Mouse (Mus musculus) neural tube, embryonic 14.5 days (tissue): Measurements from ENCODE around the gene Btd. TPM values are rescaled to one million over a fixed set of nuclear protein-coding genes. Genes with fewer than 3 reads are reported as not detected.

ENCODE experiments used
- ATAC-seq: fragments of 200-750 bp; cut with Nextera tagmentation; 2 replicates; pipeline ENCODE4 v1.8.0; 2017; ENCODE audit warnings: low read depth, mild to moderate bottlenecking, moderate TSS enrichment, moderate library complexity
- H3K27ac ChIP-seq: fragments of 300-500 bp; sonication (generic); 2 replicates; pipeline ENCODE4 v1.5.1; 2014; ENCODE audit warnings: low read depth, mild to moderate bottlenecking, control low read depth, low read length, moderate library complexity, mixed read lengths
- H3K27me3 ChIP-seq: fragments of 300-500 bp; sonication (generic); 2 replicates; pipeline ENCODE4 v1.6.1; 2014; ENCODE audit warnings: low read length; ENCODE audit not compliant: control insufficient read depth, insufficient read depth
- H3K36me3 ChIP-seq: fragments of 300-500 bp; sonication (generic); 2 replicates; pipeline ENCODE4 v1.6.1; 2014; ENCODE audit warnings: low read length, mixed read lengths; ENCODE audit not compliant: control insufficient read depth, insufficient read depth
- H3K4me1 ChIP-seq: fragments of 300-500 bp; sonication (generic); 2 replicates; pipeline ENCODE4 v1.6.1; 2014; ENCODE audit warnings: low read length; ENCODE audit not compliant: control insufficient read depth, insufficient read depth
- H3K4me2 ChIP-seq: fragments of 300-500 bp; sonication (generic); 2 replicates; pipeline ENCODE4 v1.6.1; 2014; ENCODE audit warnings: mild to moderate bottlenecking, low read depth, low read length, control low read depth
- H3K4me3 ChIP-seq: fragments of 300-500 bp; sonication (generic); 2 replicates; pipeline ENCODE4 v1.5.1; 2014; ENCODE audit warnings: low read depth, low read length, control low read depth, mixed read lengths
- H3K9ac ChIP-seq: fragments of 300-500 bp; sonication (generic); replicated peaks from 2 replicates; pipeline ENCODE4 v1.6.1; 2014; ENCODE audit warnings: low read depth, mild to moderate bottlenecking, control low read depth, low read length, mixed read lengths
- H3K9me3 ChIP-seq: fragments of 300-500 bp; sonication (generic); 2 replicates; pipeline ENCODE4 v1.6.1; 2016; ENCODE audit warnings: low read length; ENCODE audit not compliant: control insufficient read depth
- WGBS: fragments of 180-500 bp; shearing (Covaris S2); extraction: QIAGEN DNeasy Blood & Tissue Kit; methylation state at CpG from one replicate; pipeline ENCODE4 v1.1.7; 2014; 5-methylcytosine and 5-hydroxymethylcytosine counted together
- polyA plus RNA-seq: library from polyadenylated mRNA; unstranded; fragments of >200 nt; fragmentation: Nextera tagmentation; extraction: Ambion mirVana; gene quantifications from 2 replicates; pipeline ENCODE4 v1.2.1, GENCODE M21; 2014

Btd gene
- polyA plus RNA-seq, 1 experiment from 2014 or later, result 14.4 TPM

DNA sequence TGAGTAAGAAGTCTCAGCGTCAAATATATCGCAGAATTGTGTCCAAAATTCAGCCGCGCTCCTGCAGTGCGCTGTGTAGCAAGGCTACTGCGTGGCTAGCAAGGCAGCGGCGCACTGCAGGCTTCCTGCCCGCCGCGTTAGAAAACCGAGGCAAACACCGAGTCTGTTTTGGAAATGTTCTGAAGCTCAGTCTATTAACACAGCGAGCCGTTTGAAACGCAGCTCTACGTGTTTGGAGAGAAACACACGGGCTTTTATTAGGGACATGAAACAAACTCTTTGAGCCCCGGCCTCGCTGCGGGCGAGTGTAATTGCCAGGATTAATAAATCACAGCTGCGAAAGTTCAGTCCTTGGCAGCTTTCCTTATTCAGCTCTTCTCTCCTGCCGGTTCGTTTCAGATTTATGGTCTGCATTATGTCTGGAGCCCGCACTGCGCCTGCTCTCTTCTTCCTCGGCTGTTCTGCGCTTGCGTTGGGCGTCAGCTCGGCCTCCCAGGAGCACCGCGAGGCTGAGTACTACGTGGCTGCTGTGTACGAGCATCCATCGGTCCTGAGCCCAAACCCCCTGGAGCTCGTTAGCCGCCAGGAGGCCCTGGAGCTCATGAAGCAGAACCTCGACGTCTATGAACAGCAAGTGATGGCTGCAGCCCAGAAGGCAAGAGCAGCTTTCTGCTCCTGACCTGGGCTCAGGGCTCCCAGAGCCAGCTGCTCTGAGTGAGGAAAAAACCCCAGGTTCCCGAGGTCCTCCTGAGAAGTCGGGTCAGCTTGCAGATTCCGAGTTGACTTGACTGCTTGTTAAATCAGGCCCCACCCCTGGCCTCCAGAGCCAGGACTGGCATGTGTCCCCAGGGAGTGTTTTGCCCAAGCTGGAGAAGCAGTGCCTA lies 21.1 kb downstream of the Btd start:
- H3K4me3 ChIP-seq, result peak overlapping the region; percentile 15
- H3K36me3 ChIP-seq, result no peaks in the 10 kb centered on the region
- WGBS, result under 1% methylated on average over 44 of the region's 44 CpGs
- no peaks in the 10 kb centered on the region for H3K27me3 ChIP-seq
- H3K4me1 ChIP-seq, result peaks cover 37% of the 10 kb centered on the region
- H3K4me2 ChIP-seq, result peak overlapping the region; percentile 50
- H3K9me3 ChIP-seq, result no peaks in the 10 kb centered on the region
- H3K9ac ChIP-seq, result peak overlapping the region; percentile 52
- ATAC-seq, result peak; percentile 93
- peak overlapping the region; percentile 97 for H3K27ac ChIP-seq

GRCm38 (mm10) chr14:31662555-31663211 lies 21.9 kb downstream of the Btd start:
- 16% methylated on average over 9 of the region's 9 CpGs for WGBS
- ATAC-seq, result peak; percentile 66
- Histone ChIP-seq H3K4me1 (peaks cover 33% of the 10 kb centered on the region), H3K27ac (peak overlapping the region; percentile 97), H3K4me2 (peak overlapping the region; percentile 50), H3K4me3 (peak overlapping the region; percentile 15; the same call in 1 of the 2 replicates), H3K9ac (peak overlapping the region; percentile 52), H3K9me3 (no peaks in the 10 kb centered on the region), H3K27me3 (no peaks in the 10 kb centered on the region), H3K36me3 (no peaks in the 10 kb centered on the region)

DNA sequence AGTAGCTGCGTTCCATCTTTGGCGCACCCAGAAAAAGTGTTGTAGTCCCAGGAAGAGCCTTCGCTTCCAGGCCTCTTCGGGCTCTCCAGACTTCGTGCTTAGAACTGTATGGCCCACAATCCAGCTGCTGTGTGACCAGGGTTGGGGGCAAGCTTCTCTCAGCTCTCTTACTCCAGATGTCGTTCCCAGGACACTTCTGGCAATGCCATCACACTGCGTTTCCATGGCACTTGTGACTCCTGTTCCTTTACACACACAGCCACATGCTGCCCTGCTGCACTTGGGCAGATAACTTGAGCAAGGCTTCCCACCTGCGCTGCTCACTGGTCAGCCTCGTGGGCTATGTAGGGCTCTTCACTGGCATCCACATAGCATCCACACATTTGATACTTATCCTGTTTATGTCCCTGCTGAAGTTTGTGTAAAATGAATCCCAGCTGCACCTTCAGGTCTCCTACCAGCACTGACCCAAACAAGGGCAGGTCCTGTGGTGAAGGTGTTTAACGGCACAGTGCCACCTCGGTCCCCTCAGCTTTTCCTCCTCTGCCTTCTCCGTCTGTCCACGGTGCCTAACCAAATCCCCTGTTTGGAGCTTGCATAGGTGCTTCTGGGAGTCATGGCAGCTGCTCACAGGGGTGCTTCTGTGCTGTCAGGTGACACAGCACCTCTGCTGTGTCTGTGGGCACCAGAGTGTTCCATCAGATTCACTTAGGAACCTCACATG lies 22.7 kb downstream of the Btd start:
- no peak overlapping the region for H3K9ac ChIP-seq
- peaks cover 33% of the 10 kb centered on the region for H3K4me1 ChIP-seq
- H3K4me3 ChIP-seq, result no peak overlapping the region
- no peak for ATAC-seq
- no peaks in the 10 kb centered on the region for H3K9me3 ChIP-seq
- no peaks in the 10 kb centered on the region for H3K27me3 ChIP-seq
- no peak overlapping the region for H3K4me2 ChIP-seq
- peak overlapping the region; percentile 97 for H3K27ac ChIP-seq
- H3K36me3 ChIP-seq, result no peaks in the 10 kb centered on the region
- WGBS, result 80% methylated on average over 13 of the region's 13 CpGs

DNA sequence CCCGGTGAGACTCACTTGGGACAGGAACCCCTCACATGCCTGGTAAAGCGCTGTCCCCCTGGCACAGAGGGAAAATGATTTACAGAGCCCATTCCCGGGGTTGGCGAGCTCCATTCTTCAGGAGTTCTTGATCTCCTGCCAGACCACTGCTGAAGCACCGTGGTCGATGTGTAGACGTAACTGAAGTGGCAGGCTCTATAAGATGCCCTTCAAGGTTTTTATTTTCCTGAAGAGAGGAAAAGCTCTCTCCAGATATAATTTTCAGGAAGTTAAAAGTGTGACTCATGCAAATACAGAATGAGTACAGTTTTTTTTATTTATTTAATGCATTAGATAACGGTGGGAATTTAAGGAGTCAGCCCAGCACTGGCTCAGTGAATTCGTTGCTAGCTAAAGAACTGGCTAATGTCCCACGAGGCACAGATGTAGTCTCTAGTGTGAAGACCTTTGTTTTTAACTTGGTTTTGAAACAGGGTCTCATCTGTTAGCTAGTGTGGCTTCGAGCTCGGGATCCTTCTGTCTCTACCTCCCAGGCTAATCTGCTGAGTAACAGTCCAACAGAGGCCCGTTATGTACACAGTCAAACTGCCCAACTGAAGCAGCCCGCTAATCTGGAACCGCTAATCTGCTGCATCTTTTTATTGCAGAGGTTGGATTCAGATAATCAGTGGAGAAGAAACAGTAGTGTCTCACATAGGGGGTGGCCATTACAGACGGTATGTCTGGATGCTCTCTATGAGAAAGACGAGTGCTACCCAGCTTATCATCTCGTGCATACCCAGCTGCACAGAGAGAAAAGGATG lies 23.5 kb downstream of the Btd start:
- Histone ChIP-seq H3K9me3 (no peaks in the 10 kb centered on the region), H3K9ac (no peak overlapping the region), H3K27ac (peak overlapping the region; percentile 60), H3K27me3 (no peaks in the 10 kb centered on the region), H3K36me3 (no peaks in the 10 kb centered on the region), H3K4me1 (peaks cover 36% of the 10 kb centered on the region), H3K4me3 (no peak overlapping the region), H3K4me2 (no peak overlapping the region)
- 26% methylated on average over 18 of the region's 18 CpGs for WGBS
- no peak for ATAC-seq

DNA sequence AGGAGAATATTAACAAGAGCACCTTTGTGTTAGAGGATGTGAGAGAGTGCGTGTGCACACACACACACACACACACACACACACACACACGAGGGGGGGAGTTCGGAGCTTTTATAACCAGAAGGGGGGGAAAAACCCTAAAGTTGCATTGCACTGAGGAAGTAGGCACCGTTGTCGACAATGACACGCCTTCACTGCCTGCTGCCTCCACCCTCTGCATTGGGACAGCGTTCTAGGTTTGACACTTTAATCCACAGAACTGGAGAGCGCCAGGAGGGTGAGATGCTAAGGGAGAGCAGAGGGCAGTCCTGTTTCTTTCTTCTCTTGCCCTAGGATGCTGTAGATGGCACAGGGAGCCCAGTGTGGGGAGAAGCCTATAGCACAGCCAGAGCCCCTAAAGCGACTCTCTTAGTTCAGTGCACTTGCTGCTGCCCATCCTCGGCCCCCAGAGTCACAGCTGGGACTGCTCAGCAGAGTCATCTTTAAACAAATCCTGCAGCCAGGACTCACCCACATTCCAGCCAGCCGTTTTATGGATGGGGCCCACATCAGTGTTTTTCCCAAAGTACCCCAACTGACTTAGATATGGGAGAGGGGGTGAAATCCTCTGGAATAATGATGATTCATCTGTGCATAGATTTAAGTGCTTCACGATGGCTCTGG lies 24.2 kb downstream of the Btd start:
- no peak overlapping the region for H3K9ac ChIP-seq
- no peaks in the 10 kb centered on the region for H3K36me3 ChIP-seq
- ATAC-seq, result no peak
- WGBS, result 52% methylated on average over 12 of the region's 12 CpGs
- peak overlapping the region; percentile 60 for H3K27ac ChIP-seq
- no peak overlapping the region for H3K4me2 ChIP-seq
- H3K9me3 ChIP-seq, result no peaks in the 10 kb centered on the region
- H3K4me3 ChIP-seq, result no peak overlapping the region
- H3K4me1 ChIP-seq, result peaks cover 38% of the 10 kb centered on the region
- H3K27me3 ChIP-seq, result no peaks in the 10 kb centered on the region

- Histone ChIP-seq H3K9me3 (no peaks in the 10 kb centered on the region), H3K4me3 (no peak overlapping the region), H3K27me3 (no peaks in the 10 kb centered on the region), H3K4me1 (peaks cover 33% of the 10 kb centered on the region), H3K36me3 (no peaks in the 10 kb centered on the region), H3K9ac (no peak overlapping the region), H3K4me2 (no peak overlapping the region), H3K27ac (peak overlapping the region; percentile 60; the same call in 1 of the 2 replicates)
- 66% methylated on average over 4 of the region's 4 CpGs for WGBS
- no peak for ATAC-seq
Measured at GRCm38 (mm10) chr14:31665566-31665940, 24.7 kb downstream of the Btd start.

DNA sequence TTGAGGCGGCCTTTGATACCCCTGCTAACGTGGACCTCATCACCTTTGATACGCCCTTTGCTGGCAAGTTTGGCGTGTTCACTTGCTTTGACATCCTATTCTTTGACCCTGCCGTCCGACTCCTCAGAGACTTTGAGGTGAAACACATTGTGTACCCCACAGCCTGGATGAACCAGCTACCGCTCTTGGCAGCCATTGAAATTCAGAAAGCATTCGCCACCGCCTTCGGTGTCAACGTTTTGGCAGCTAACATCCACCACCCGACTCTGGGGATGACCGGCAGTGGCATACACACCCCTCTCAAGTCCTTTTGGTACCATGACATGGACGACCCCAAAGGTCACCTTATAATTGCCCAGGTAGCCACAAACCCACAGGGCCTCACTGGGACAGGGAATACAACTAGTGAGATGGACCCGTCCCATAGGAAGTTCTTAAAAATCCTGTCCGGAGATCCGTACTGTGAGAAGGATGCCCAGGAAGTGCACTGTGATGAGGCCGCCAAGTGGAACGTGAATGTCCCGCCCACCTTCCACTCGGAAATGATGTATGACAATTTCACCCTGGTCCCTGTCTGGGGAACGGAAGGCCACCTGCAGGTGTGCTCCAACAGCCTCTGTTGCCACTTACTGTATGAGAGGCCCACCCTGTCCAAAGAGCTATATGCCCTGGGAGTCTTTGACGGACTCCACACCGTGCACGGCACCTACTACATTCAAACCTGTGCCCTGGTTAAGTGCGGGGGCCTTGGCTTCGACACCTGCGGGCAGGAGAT lies 26.3 kb downstream of the Btd start:
- H3K27me3 ChIP-seq, result no peaks in the 10 kb centered on the region
- no peak for ATAC-seq
- H3K4me3 ChIP-seq, result no peak overlapping the region
- H3K27ac ChIP-seq, result no peak overlapping the region
- no peaks in the 10 kb centered on the region for H3K9me3 ChIP-seq
- no peak overlapping the region for H3K9ac ChIP-seq
- H3K36me3 ChIP-seq, result no peaks in the 10 kb centered on the region
- WGBS, result 97% methylated on average over 28 of the region's 28 CpGs
- peaks cover 29% of the 10 kb centered on the region for H3K4me1 ChIP-seq
- H3K4me2 ChIP-seq, result no peak overlapping the region
